Mouse (Mus musculus): Measurements from ENCODE around the gene Pde1b. TPM values are rescaled to one million over a fixed set of nuclear protein-coding genes. Genes with fewer than 3 reads are reported as not detected.

Pde1b gene
- not detected in 2 replicates for polyA plus RNA-seq (2012; ENCODE audit: insufficient read depth, insufficient read length, low replicate concordance, missing spikeins)

GRCm38 (mm10) chr15:103502435-103503250, at the start of gene Pde1b:
TSS of gene Pde1b (plus strand) at chr15:103503034.
- Histone ChIP-seq H3K27ac (ENCODE audit: insufficient read depth, low read depth, low read length) (peak within 1 kb of the TSS; percentile 94), H3K4me3 (ENCODE audit: insufficient read depth, low read depth, low read length) (peak within 1 kb of the TSS; percentile 93), H3K4me1 (ENCODE audit: control insufficient read depth, insufficient read depth, low read length) (peaks cover 9% of the 10 kb centered on the region)
- TF ChIP-seq CTCF (IDR thresholded peaks at IDR 0.05; ENCODE audit: insufficient read depth, low read depth, low read length) (no peak), POLR2A (IDR thresholded peaks at IDR 0.05; ENCODE audit: insufficient read depth, low read depth, low read length) (peak; percentile 57)
- 2% methylated on average over 59 of the region's 63 CpGs for WGBS

GRCm38 (mm10) chr15:103453551-103454218, 49.1 kb upstream of the Pde1b start, which contains the start of gene Nckap1l:
TSS of gene Nckap1l (plus strand) at chr15:103453794.
- Histone ChIP-seq H3K4me3 (ENCODE audit: insufficient read depth, low read depth, low read length) (no peak within 1 kb of the TSS), H3K27ac (ENCODE audit: insufficient read depth, low read depth, low read length) (no peak within 1 kb of the TSS), H3K4me1 (ENCODE audit: control insufficient read depth, insufficient read depth, low read length) (no peaks in the 10 kb centered on the region)
- TF ChIP-seq CTCF (IDR thresholded peaks at IDR 0.05; ENCODE audit: insufficient read depth, low read depth, low read length) (no peak), POLR2A (IDR thresholded peaks at IDR 0.05; ENCODE audit: insufficient read depth, low read depth, low read length) (no peak)
- WGBS, result 91% methylated on average over 13 of the region's 13 CpGs

- WGBS, result 90% methylated on average over 6 of the region's 6 CpGs
- no peak for TF ChIP-seq POLR2A (IDR thresholded peaks at IDR 0.05; ENCODE audit: insufficient read depth, low read depth, low read length)
- no peak for TF ChIP-seq CTCF (IDR thresholded peaks at IDR 0.05; ENCODE audit: insufficient read depth, low read depth, low read length)
- no peaks in the 10 kb centered on the region for H3K4me1 ChIP-seq (ENCODE audit: control insufficient read depth, insufficient read depth, low read length)
These were observed 48.4 kb upstream of the Pde1b start for GRCm38 (mm10) chr15:103454449-103454848.

GRCm38 (mm10) chr15:103462539-103463261, 40.1 kb upstream of the Pde1b start:
- no peak overlapping the region for H3K4me3 ChIP-seq (ENCODE audit: insufficient read depth, low read depth, low read length)
- WGBS, result 53% methylated on average over 7 of the region's 7 CpGs
- no peaks in the 10 kb centered on the region for H3K4me1 ChIP-seq (ENCODE audit: control insufficient read depth, insufficient read depth, low read length)
- no peak overlapping the region for H3K27ac ChIP-seq (ENCODE audit: insufficient read depth, low read depth, low read length)
- TF ChIP-seq CTCF (IDR thresholded peaks at IDR 0.05; ENCODE audit: insufficient read depth, low read depth, low read length) (no peak), POLR2A (IDR thresholded peaks at IDR 0.05; ENCODE audit: insufficient read depth, low read depth, low read length) (no peak)

More at GRCm38 (mm10) chr15:103454449-103454848, 48.4 kb upstream of the Pde1b start:
- H3K27ac ChIP-seq (ENCODE audit: insufficient read depth, low read depth, low read length), result no peak overlapping the region
- H3K4me3 ChIP-seq (ENCODE audit: insufficient read depth, low read depth, low read length), result no peak overlapping the region

- H3K4me3 ChIP-seq (ENCODE audit: insufficient read depth, low read depth, low read length), result no peak overlapping the region
- 78% methylated on average over 7 of the region's 7 CpGs for WGBS
- TF ChIP-seq CTCF (IDR thresholded peaks at IDR 0.05; ENCODE audit: insufficient read depth, low read depth, low read length) (no peak), POLR2A (IDR thresholded peaks at IDR 0.05; ENCODE audit: insufficient read depth, low read depth, low read length) (no peak)
These were observed 31.2 kb upstream of the Pde1b start for GRCm38 (mm10) chr15:103471488-103472194.

GRCm38 (mm10) chr15:103472265-103472664, 30.6 kb upstream of the Pde1b start:
- Histone ChIP-seq H3K4me3 (ENCODE audit: insufficient read depth, low read depth, low read length) (no peak overlapping the region), H3K27ac (ENCODE audit: insufficient read depth, low read depth, low read length) (no peak overlapping the region), H3K4me1 (ENCODE audit: control insufficient read depth, insufficient read depth, low read length) (no peaks in the 10 kb centered on the region)
- WGBS, result 57% methylated on average over 3 of the region's 3 CpGs
- no peak for TF ChIP-seq POLR2A (IDR thresholded peaks at IDR 0.05; ENCODE audit: insufficient read depth, low read depth, low read length)
- TF ChIP-seq CTCF (IDR thresholded peaks at IDR 0.05; ENCODE audit: insufficient read depth, low read depth, low read length), result no peak

More at GRCm38 (mm10) chr15:103471488-103472194, 31.2 kb upstream of the Pde1b start:
- no peak overlapping the region for H3K27ac ChIP-seq (ENCODE audit: insufficient read depth, low read depth, low read length)
- no peaks in the 10 kb centered on the region for H3K4me1 ChIP-seq (ENCODE audit: control insufficient read depth, insufficient read depth, low read length)

- Histone ChIP-seq H3K4me1 (ENCODE audit: control insufficient read depth, insufficient read depth, low read length) (no peaks in the 10 kb centered on the region), H3K27ac (ENCODE audit: insufficient read depth, low read depth, low read length) (no peak overlapping the region), H3K4me3 (ENCODE audit: insufficient read depth, low read depth, low read length) (no peak overlapping the region)
- 90% methylated on average over 7 of the region's 7 CpGs for WGBS
- no peak for TF ChIP-seq POLR2A (IDR thresholded peaks at IDR 0.05; ENCODE audit: insufficient read depth, low read depth, low read length)
These were observed 29.7 kb upstream of the Pde1b start for GRCm38 (mm10) chr15:103473182-103473581.

- TF ChIP-seq CTCF (IDR thresholded peaks at IDR 0.05; ENCODE audit: insufficient read depth, low read depth, low read length), result no peak
- TF ChIP-seq POLR2A (IDR thresholded peaks at IDR 0.05; ENCODE audit: insufficient read depth, low read depth, low read length), result no peak
- H3K27ac ChIP-seq (ENCODE audit: insufficient read depth, low read depth, low read length), result no peak overlapping the region
- no peaks in the 10 kb centered on the region for H3K4me1 ChIP-seq (ENCODE audit: control insufficient read depth, insufficient read depth, low read length)
- 90% methylated on average over 5 of the region's 5 CpGs for WGBS
- no peak overlapping the region for H3K4me3 ChIP-seq (ENCODE audit: insufficient read depth, low read depth, low read length)
These were observed 29.1 kb upstream of the Pde1b start for GRCm38 (mm10) chr15:103473769-103474168.

All from olfactory bulb, adult 2 months (tissue).